Mouse (Mus musculus) liver, embryonic 14.5 days (tissue): ENCODE measurements at regions not wholly inside any gene's neighbourhood (a gene's known extent, or its start where the extent isn't known, plus 50 kb on each side); places are given as distances from the start of the nearest gene placed in this dataset.

ENCODE experiments used
- CTCF ChIP-seq: IDR thresholded peaks from 2 replicates; pipeline ENCODE4 v1.5.1; 2016; ENCODE audit warnings: antibody characterized with exemption, low read depth, control low read depth
- EP300 ChIP-seq: IDR thresholded peaks from 2 replicates; pipeline ENCODE4 v1.6.1; 2016; ENCODE audit warnings: antibody characterized with exemption, low read depth

DNA sequence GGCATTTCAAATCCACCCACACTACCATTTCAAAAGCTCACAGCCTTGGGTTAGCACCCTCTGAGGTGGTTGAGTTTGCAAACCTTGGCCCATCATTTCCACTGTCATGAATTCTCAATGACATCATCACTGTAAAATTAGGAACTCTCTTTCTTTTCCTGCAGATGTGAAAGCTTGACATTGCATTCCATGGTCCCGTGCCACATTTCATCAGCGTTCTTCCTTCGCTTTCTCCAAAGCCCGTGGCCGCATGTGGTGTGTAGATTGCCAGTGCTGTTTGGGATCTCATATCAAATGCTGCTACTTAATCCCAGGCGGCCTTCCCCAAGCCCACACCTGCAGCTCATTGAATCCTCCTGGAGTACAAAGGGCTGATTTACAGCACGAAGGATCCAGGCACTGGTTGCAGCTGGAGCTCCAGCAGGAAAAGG, 231.1 kb upstream of the Osr1 start:
- TF ChIP-seq CTCF: no peak
- TF ChIP-seq EP300: no peak
